Mouse (Mus musculus) inflammation-experienced regulatory T-cells (primary cell): ENCODE data around the gene Rtl1. TPM values are rescaled to one million over a fixed set of nuclear protein-coding genes. Genes with fewer than 3 reads are reported as not detected.

ENCODE experiments used
- polyA plus RNA-seq, 2 experiments: library from polyadenylated mRNA; unstranded; fragments of 100-300 nt; shearing (Covaris generic); gene quantifications; one replicate each; pipeline ENCODE4 v1.2.1; 2017

Gene Rtl1
- polyA plus RNA-seq, result under 1 TPM in 1 of 2 experiments, not detected in 1; 0.20 TPM

GRCm38 (mm10) chr12:109600230-109600629 is at the start of gene Rtl1:
Rtl1 (minus strand) TSS chr12:109600330.

Other genes starting within 250 kb of the Rtl1 start
- gene Dlk1, start 147.5 kb downstream of the Rtl1 start, polyA plus RNA-seq, result 1 to 10 TPM in 1 of 2 experiments, under 1 TPM in 1; 0.04 to 1.0 TPM